9 mouse cellular contexts compared by ENCODE assay signal in genomic region chr9:8133586-8134115, GRCm38 (mm10). TPM values are rescaled to one million over a fixed set of nuclear protein-coding genes. Genes with fewer than 3 reads are reported as not detected.
DNase-seq lines count a peak whose midpoint lies in the region; ATAC-seq and TF ChIP-seq lines count a peak whose summit lies in the region.
"Had no signal": no experiment of that assay in that cellular context is flagged by ENCODE, and none has a peak within 500 bp of the region (broad histone marks: within the 10 kb centered on the region; RNA-seq: fewer than 3 reads in every experiment).

No protein-coding gene starts in this region.

- TF ChIP-seq POLR2A in embryonic fibroblast, embryonic 13.5 days (IDR thresholded peaks at IDR 0.05; ENCODE audit: low read depth, low read length), result no peak

- peaks cover 2% of the 10 kb centered on the region; the same call in 1 of the 2 replicates for H3K27me3 ChIP-seq in E14TG2a.4 (ENCODE audit: insufficient read depth, low read length)
- H3K27me3 ChIP-seq in limb, embryonic 12.5 days, result no peaks in the 10 kb centered on the region
- H3K27me3 ChIP-seq in splenic B cell, adult 2 months (ENCODE audit: control insufficient read depth, insufficient read depth, low read length, poor library complexity, severe bottlenecking), result peaks cover 5% of the 10 kb centered on the region; the same call in 1 of the 2 replicates

- H3K4me2 ChIP-seq in limb, embryonic 12.5 days, result peak overlapping the region; percentile 60

- no peak for TF ChIP-seq CTCF in E14TG2a.4 (conservative IDR thresholded peaks at IDR 0.05; ENCODE audit: low read length)
- TF ChIP-seq CTCF in embryonic fibroblast, embryonic 13.5 days (IDR thresholded peaks at IDR 0.05; ENCODE audit: borderline replicate concordance, insufficient read depth, low read length), result no peak

- peak overlapping the region; percentile 87 for H3K4me3 ChIP-seq in E14TG2a.4 (replicated peaks; ENCODE audit: low read length)
- peak overlapping the region; percentile 80 for H3K4me3 ChIP-seq in embryonic fibroblast, embryonic 13.5 days (ENCODE audit: insufficient read depth, low read length)
- peak overlapping the region; percentile 80 for H3K4me3 ChIP-seq in limb, embryonic 12.5 days (replicated peaks)

- peak; percentile 2 to 4 for DNase-seq in heart, adult 9 months (ENCODE audit: low spot score in 2 of 2)
- DNase-seq in heart, adult 8-10 months (ENCODE audit: low spot score), result no peak
- DNase-seq in splenic B cell, adult 2 months (ENCODE audit: low read depth, low spot score), result peak; percentile 3
- no peak for DNase-seq in yolk sac, embryonic 10.5 days (ENCODE audit: low spot score)
- no peak for DNase-seq in kidney, adult 9 months

- H3K36me3 ChIP-seq in E14TG2a.4 (ENCODE audit: insufficient read depth, low read length), result 0 out of 2 replicates have a peak, but pooled peaks cover 2% of the 10 kb centered on the region
- no peaks in the 10 kb centered on the region for H3K36me3 ChIP-seq in limb, embryonic 12.5 days
- H3K36me3 ChIP-seq in splenic B cell, adult 2 months (ENCODE audit: control insufficient read depth, insufficient read depth, low read length, poor library complexity, severe bottlenecking), result no peaks in the 10 kb centered on the region

- H3K27ac ChIP-seq in embryonic fibroblast, embryonic 13.5 days (ENCODE audit: insufficient read depth, low read length), result no peak overlapping the region
- no peak overlapping the region for H3K27ac ChIP-seq in limb, embryonic 12.5 days

- H3K9ac ChIP-seq in limb, embryonic 12.5 days (replicated peaks), result peak overlapping the region; percentile 66

- 3% methylated on average over 22 of the region's 22 CpGs for WGBS in limb, embryonic 12.5 days

- no peaks in the 10 kb centered on the region for H3K9me3 ChIP-seq in E14TG2a.4 (ENCODE audit: low read length)
- H3K9me3 ChIP-seq in limb, embryonic 12.5 days, result no peaks in the 10 kb centered on the region

- peaks cover 15% of the 10 kb centered on the region for H3K4me1 ChIP-seq in E14TG2a.4 (replicated peaks; ENCODE audit: low read depth, low read length)
- H3K4me1 ChIP-seq in embryonic fibroblast, embryonic 13.5 days (ENCODE audit: control insufficient read depth, insufficient read depth, low read length), result peaks cover 3% of the 10 kb centered on the region; the same call in 1 of the 2 replicates
- no peaks in the 10 kb centered on the region for H3K4me1 ChIP-seq in limb, embryonic 12.5 days (replicated peaks)

- peak; percentile 43; the same call in 1 of the 2 replicates for ATAC-seq in limb, embryonic 12.5 days (ENCODE audit: insufficient number of reproducible peaks, insufficient read depth, low FRiP score, low TSS enrichment, low read depth)

RNA-seq across cellular contexts. Expression of gene Cep126, which starts 0.4 kb away (rescaled TPM):
- total RNA-seq in heart, adult 8-10 months (2022), result 1 to 10 TPM; 2.5 to 4.7 (median 3.4) TPM
- polyA plus RNA-seq in embryonic fibroblast, embryonic 13.5 days (2011; ENCODE audit: insufficient read length, low read depth, missing spikeins), result 2.9 and 4.9 TPM in 2 replicates
- 3.1 and 4.2 TPM in 2 replicates for polyA plus RNA-seq in limb, embryonic 12.5 days (2016; fragmentation: Nextera tagmentation; extraction: Ambion mirVana)
- total RNA-seq: MEL had no signal

Comparison
In these comparisons a context has a peak if more than half of its experiments do, and no peak if none do; other contexts are left out.
1. DNase-seq: peak in heart, adult 9 months (2 of 2) and splenic B cell, adult 2 months (single experiment); none in heart, adult 8-10 months (single experiment), yolk sac, embryonic 10.5 days (single experiment) and kidney, adult 9 months (single experiment).
2. Peak in every context shown above with its lines, with median percentiles within 50 percentile points of each other: H3K4me3 ChIP-seq.